Mouse (Mus musculus) lung, postnatal 0 days (tissue): ENCODE results near the gene Dvl1. TPM values are rescaled to one million over a fixed set of nuclear protein-coding genes. Genes with fewer than 3 reads are reported as not detected.

Experiments used
- ATAC-seq: fragments of 200-750 bp; cut with Nextera tagmentation; 2 replicates; pipeline ENCODE4 v1.8.0; 2017; ENCODE audit warnings: moderate library complexity
- DNase-seq: peaks from one replicate; pipeline ENCODE4 v3.0.0-alpha.2; 2016; ENCODE audit warnings: low spot score
- H3K27ac ChIP-seq: fragments of 300-500 bp; sonication (generic); 2 replicates; pipeline ENCODE4 v1.5.1; 2014; ENCODE audit warnings: antibody characterized with exemption, mild to moderate bottlenecking, low read length, mixed read lengths
- H3K27me3 ChIP-seq: fragments of 300-500 bp; sonication (generic); replicated peaks from 2 replicates; pipeline ENCODE4 v1.6.1; 2014; ENCODE audit warnings: low read length, mixed read lengths; ENCODE audit not compliant: insufficient read depth
- H3K36me3 ChIP-seq: fragments of 300-500 bp; sonication (generic); 2 replicates; pipeline ENCODE4 v1.6.1; 2014; ENCODE audit warnings: low read length, mixed read lengths; ENCODE audit not compliant: insufficient read depth
- H3K4me1 ChIP-seq: fragments of 300-500 bp; sonication (generic); 2 replicates; pipeline ENCODE4 v1.6.1; 2014; ENCODE audit warnings: antibody characterized with exemption, low read depth, low read length, mixed read lengths; ENCODE audit not compliant: insufficient read depth
- H3K4me2 ChIP-seq: fragments of 300-500 bp; sonication (generic); replicated peaks from 2 replicates; pipeline ENCODE4 v1.6.1; 2014; ENCODE audit warnings: low read depth, mild to moderate bottlenecking, low read length, moderate library complexity, mixed read lengths
- H3K4me3 ChIP-seq: fragments of 300-500 bp; sonication (generic); 2 replicates; pipeline ENCODE4 v1.5.1; 2014; ENCODE audit warnings: low read depth, low read length
- H3K9ac ChIP-seq: fragments of 300-500 bp; sonication (generic); replicated peaks from 2 replicates; pipeline ENCODE4 v1.6.1; 2014; ENCODE audit warnings: low read depth, mild to moderate bottlenecking
- H3K9me3 ChIP-seq: fragments of 300-500 bp; sonication (generic); 2 replicates; pipeline ENCODE4 v1.6.1; 2016; ENCODE audit warnings: low read length, mixed read lengths
- CTCF ChIP-seq: IDR thresholded peaks from 2 replicates; pipeline ENCODE4 v1.5.1; 2016; ENCODE audit warnings: antibody characterized with exemption, mild to moderate bottlenecking
- EP300 ChIP-seq: IDR thresholded peaks from 2 replicates; pipeline ENCODE4 v1.6.1; 2016; ENCODE audit warnings: antibody characterized with exemption, mild to moderate bottlenecking, control low read depth
- WGBS: fragments of 180-500 bp; shearing (Covaris S2); extraction: QIAGEN DNeasy Blood & Tissue Kit; methylation state at CpG from one replicate; pipeline ENCODE4 v1.1.7; 2014; 5-methylcytosine and 5-hydroxymethylcytosine counted together
- polyA plus RNA-seq: library from polyadenylated mRNA; unstranded; fragments of >200 nt; fragmentation: Nextera tagmentation; extraction: Ambion mirVana; gene quantifications from 2 replicates; pipeline ENCODE4 v1.2.1, GENCODE M21; 2015

Gene Dvl1
- polyA plus RNA-seq, 1 experiment from 2014 or later: 9.1 TPM

DNA sequence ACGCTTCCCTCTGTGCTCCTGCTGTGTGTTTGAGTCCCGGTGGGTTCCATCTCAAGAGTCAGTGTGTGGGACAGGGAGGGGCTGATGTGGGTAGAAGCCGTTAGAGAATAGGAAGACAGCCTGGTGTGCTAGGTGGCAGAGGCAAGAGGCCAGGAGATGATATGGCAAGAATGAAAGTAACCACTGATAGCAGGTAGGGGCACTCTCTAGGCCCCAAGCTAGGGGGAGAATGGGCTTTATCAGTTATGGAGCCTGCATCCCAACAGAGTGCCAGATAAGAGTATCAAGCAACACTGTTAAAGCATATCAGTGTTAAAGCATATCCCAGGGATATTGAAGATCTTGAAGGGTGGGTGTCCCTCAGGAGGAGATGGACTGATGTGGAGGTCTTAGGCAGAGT lies 9.7 kb downstream of the Dvl1 start:
- H3K4me1 ChIP-seq: no peaks in the 10 kb centered on the region
- H3K36me3 ChIP-seq: peaks cover 12% of the 10 kb centered on the region; the same call in 1 of the 2 replicates
- H3K9ac ChIP-seq: no peak overlapping the region
- ATAC-seq (no peak), DNase-seq (no peak)
- H3K9me3 ChIP-seq: no peaks in the 10 kb centered on the region
- no peaks in the 10 kb centered on the region for H3K27me3 ChIP-seq
- no peak overlapping the region for H3K27ac ChIP-seq
- WGBS: 85% methylated on average over 3 of the region's 3 CpGs
- no peak for TF ChIP-seq EP300
- TF ChIP-seq CTCF: no peak
- no peak overlapping the region for H3K4me2 ChIP-seq
- H3K4me3 ChIP-seq: no peak overlapping the region

GRCm38 (mm10) chr4:155859318-155859717 lies 12.1 kb downstream of the Dvl1 start:
- peak; percentile 60 for ATAC-seq
- H3K9me3 ChIP-seq: no peaks in the 10 kb centered on the region
- no peak overlapping the region for H3K9ac ChIP-seq
- H3K27me3 ChIP-seq: no peaks in the 10 kb centered on the region
- peak; percentile 63 for DNase-seq
- TF ChIP-seq EP300 (no peak), CTCF (peak; percentile 18; the same call in 1 of the 2 replicates)
- H3K36me3 ChIP-seq: peaks cover 8% of the 10 kb centered on the region; the same call in 1 of the 2 replicates
- 21% methylated on average over 13 of the region's 13 CpGs for WGBS
- no peak overlapping the region for H3K27ac ChIP-seq
- no peaks in the 10 kb centered on the region for H3K4me1 ChIP-seq
- no peak overlapping the region for H3K4me2 ChIP-seq
- H3K4me3 ChIP-seq: no peak overlapping the region

DNA sequence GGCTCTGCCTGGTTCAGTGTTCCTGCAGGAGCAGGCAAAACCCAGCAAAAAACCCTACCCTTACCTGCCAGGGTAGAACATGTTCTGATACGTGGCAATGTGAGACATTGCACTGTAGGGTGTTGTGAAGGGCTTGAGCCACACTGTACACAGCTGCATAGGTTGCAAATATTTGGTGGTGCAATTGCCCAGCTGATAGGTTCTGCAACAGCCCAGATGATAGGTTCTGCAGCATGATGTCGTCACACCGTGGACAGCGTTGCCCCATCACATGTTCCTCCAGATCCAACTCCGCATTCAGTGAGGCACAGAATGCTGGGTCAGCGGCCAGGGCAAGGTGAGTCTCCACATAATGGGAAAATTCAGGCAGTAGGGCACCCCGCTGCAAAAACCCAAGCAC lies 14.6 kb downstream of the Dvl1 start:
- WGBS: 84% methylated on average over 7 of the region's 7 CpGs
- H3K27me3 ChIP-seq: no peaks in the 10 kb centered on the region
- H3K4me3 ChIP-seq: no peak overlapping the region
- H3K4me2 ChIP-seq: no peak overlapping the region
- peaks cover 15% of the 10 kb centered on the region; the same call in 1 of the 2 replicates for H3K36me3 ChIP-seq
- DNase-seq (no peak), ATAC-seq (no peak)
- H3K27ac ChIP-seq: no peak overlapping the region
- H3K9ac ChIP-seq: no peak overlapping the region
- H3K4me1 ChIP-seq: no peaks in the 10 kb centered on the region
- TF ChIP-seq EP300 (no peak), CTCF (no peak)
- H3K9me3 ChIP-seq: no peaks in the 10 kb centered on the region

- WGBS: 72% methylated on average over 5 of the region's 5 CpGs
- no peak for TF ChIP-seq CTCF
- TF ChIP-seq EP300: no peak
- DNase-seq (no peak), ATAC-seq (no peak)
- H3K4me3 ChIP-seq: no peak within 1 kb of the TSS
- no peaks in the 10 kb centered on the region for H3K9me3 ChIP-seq
- no peak within 1 kb of the TSS for H3K9ac ChIP-seq
- H3K4me1 ChIP-seq: no peaks in the 10 kb centered on the region; the same call in 1 of the 2 replicates
- peaks cover 18% of the 10 kb centered on the region; the same call in 1 of the 2 replicates for H3K36me3 ChIP-seq
- H3K4me2 ChIP-seq: no peak within 1 kb of the TSS
- no peak within 1 kb of the TSS for H3K27ac ChIP-seq
- no peaks in the 10 kb centered on the region for H3K27me3 ChIP-seq
Measured at GRCm38 (mm10) chr4:155863001-155863400, 15.8 kb downstream of the Dvl1 start, which contains the start of gene Tas1r3. TSS of gene Tas1r3 (minus strand) at chr4:155863362.

GRCm38 (mm10) chr4:155868614-155869298 lies 21.6 kb downstream of the Dvl1 start:
- Histone ChIP-seq H3K27ac (no peak overlapping the region), H3K36me3 (peaks cover 18% of the 10 kb centered on the region; the same call in 1 of the 2 replicates), H3K27me3 (no peaks in the 10 kb centered on the region), H3K9me3 (no peaks in the 10 kb centered on the region), H3K9ac (peak overlapping the region; percentile 52), H3K4me2 (peak overlapping the region; percentile 98), H3K4me3 (peak overlapping the region; percentile 71), H3K4me1 (peaks cover 10% of the 10 kb centered on the region; the same call in 1 of the 2 replicates)
- ATAC-seq (peak; percentile 42), DNase-seq (peak; percentile 25)
- no peak for TF ChIP-seq CTCF
- TF ChIP-seq EP300: no peak
- WGBS: 8% methylated on average over 22 of the region's 22 CpGs

DNA sequence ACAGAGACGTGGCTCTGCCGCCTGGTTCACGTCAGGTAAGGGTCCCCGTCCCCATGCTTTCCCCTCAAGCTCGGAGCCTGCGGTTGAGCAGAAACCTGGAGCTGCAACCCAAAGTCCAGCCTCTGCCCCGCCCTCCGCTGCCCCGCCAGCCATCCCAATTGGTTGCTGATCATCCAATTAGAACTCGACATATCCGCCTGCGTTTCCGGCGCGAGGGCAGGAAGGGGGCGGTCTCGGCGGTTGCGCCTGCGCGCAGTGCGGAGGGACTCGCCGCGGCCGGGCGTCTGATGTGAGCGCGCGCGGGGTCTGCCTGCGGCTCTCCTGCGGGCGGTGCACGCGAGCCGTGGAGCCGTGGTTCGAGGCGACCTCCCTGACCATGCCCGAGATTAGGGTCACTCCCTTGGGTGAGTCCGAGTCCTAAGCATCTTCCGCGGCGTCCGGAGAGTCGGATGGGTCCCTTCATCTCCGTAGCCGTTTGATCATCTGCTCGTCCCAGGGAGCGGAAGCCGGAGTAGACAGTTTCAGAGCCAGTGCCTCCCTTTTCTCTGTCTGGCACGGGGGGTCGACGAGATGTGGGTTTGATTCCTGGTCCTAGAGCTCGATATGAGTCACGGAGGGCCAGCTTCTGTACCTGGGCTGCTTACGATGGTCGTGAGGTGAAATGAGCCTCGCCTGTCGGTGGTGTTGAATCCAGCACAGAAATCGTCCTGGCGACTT lies 22.3 kb downstream of the Dvl1 start, which contains the start of the genes Cptp and Ints11:
Gene Cptp, minus strand, starts transcription at position 124 of the 717 bp plus-strand sequence.
Gene Ints11, plus strand, starts transcription at position 230 of the 717 bp plus-strand sequence.
- Histone ChIP-seq H3K4me3 (peak within 1 kb of the TSS; percentile 71), H3K4me2 (peak within 1 kb of the TSS; percentile 98), H3K9ac (peak within 1 kb of the TSS; percentile 55), H3K27me3 (no peaks in the 10 kb centered on the region), H3K4me1 (peaks cover 10% of the 10 kb centered on the region; the same call in 1 of the 2 replicates), H3K27ac (peak within 1 kb of the TSS; percentile 27), H3K9me3 (no peaks in the 10 kb centered on the region), H3K36me3 (peaks cover 18% of the 10 kb centered on the region; the same call in 1 of the 2 replicates)
- DNase-seq: peak; percentile 97
- ATAC-seq: peak; percentile 98
- WGBS: under 1% methylated on average over 57 of the region's 63 CpGs
- TF ChIP-seq EP300 (no peak), CTCF (peak; percentile 65)
